Mouse (Mus musculus) neural tube, embryonic 12.5 days (tissue): ENCODE measurements around the gene E330017A01Rik. TPM values are rescaled to one million over a fixed set of nuclear protein-coding genes. Genes with fewer than 3 reads are reported as not detected.
"Not testable (repeated sequence)": the region's sequence is repeated elsewhere in the genome, so short reads cannot be mapped to it uniquely, and the experiment has no call there.

Experiments used
- ATAC-seq: fragments of 200-750 bp; cut with Nextera tagmentation; 2 replicates; pipeline ENCODE4 v1.8.0; 2017; ENCODE audit warnings: low read depth, mild to moderate bottlenecking, moderate TSS enrichment, moderate library complexity; ENCODE audit not compliant: low FRiP score
- H3K27ac ChIP-seq: fragments of 300-500 bp; sonication (generic); 2 replicates; pipeline ENCODE4 v1.5.1; 2016
- H3K27me3 ChIP-seq: fragments of 300-500 bp; sonication (generic); replicated peaks from 2 replicates; pipeline ENCODE4 v1.6.1; 2016; ENCODE audit warnings: mild to moderate bottlenecking
- H3K36me3 ChIP-seq: fragments of 300-500 bp; sonication (generic); 2 replicates; pipeline ENCODE4 v1.6.1; 2016; ENCODE audit warnings: mild to moderate bottlenecking
- H3K4me1 ChIP-seq: fragments of 300-500 bp; sonication (generic); 2 replicates; pipeline ENCODE4 v1.6.1; 2016
- H3K4me2 ChIP-seq: fragments of 300-500 bp; sonication (generic); replicated peaks from 2 replicates; pipeline ENCODE4 v1.6.1; 2016; ENCODE audit warnings: mild to moderate bottlenecking
- H3K4me3 ChIP-seq: fragments of 300-500 bp; sonication (generic); 2 replicates; pipeline ENCODE4 v1.5.1; 2016
- H3K9ac ChIP-seq: fragments of 300-500 bp; sonication (generic); 2 replicates; pipeline ENCODE4 v1.6.1; 2016; ENCODE audit warnings: mild to moderate bottlenecking
- H3K9me3 ChIP-seq: fragments of 300-500 bp; sonication (generic); 2 replicates; pipeline ENCODE4 v1.6.1; 2016; ENCODE audit warnings: mild to moderate bottlenecking
- WGBS: fragments of 180-500 bp; shearing (Covaris S2); methylation state at CpG from one replicate; pipeline ENCODE4 v1.1.7; 2016; 5-methylcytosine and 5-hydroxymethylcytosine counted together
- polyA plus RNA-seq: library from polyadenylated mRNA; unstranded; fragments of >200 nt; fragmentation: Nextera tagmentation; extraction: Ambion mirVana; gene quantifications from 2 replicates; pipeline ENCODE4 v1.2.1, GENCODE M21; 2016

The E330017A01Rik gene
- polyA plus RNA-seq, 1 experiment from 2014 or later, result 0.18 TPM

DNA sequence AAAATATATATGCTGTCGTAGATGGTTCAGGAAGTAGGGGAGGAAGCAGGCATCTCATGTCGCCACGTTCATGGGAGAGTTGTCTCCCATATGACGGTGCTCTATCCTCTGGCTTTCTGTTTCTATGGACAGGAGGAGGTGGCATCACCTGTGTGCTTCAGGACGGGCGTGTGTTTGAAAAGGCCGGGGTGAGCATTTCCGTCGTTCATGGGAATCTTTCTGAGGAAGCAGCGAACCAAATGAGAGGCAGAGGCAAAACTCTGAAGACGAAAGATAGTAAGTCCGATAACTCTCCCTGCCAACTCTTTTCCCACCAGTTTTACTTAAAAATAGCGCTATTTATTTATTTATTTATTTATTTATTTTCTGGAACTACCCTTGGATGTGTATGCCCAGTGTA, 33.9 kb upstream of the E330017A01Rik start:
- peaks cover 18% of the 10 kb centered on the region for H3K36me3 ChIP-seq
- H3K9ac ChIP-seq, result no peak overlapping the region
- WGBS, result 95% methylated on average over 13 of the region's 13 CpGs
- H3K9me3 ChIP-seq, result no peaks in the 10 kb centered on the region
- ATAC-seq, result no peak
- no peak overlapping the region for H3K27ac ChIP-seq
- no peaks in the 10 kb centered on the region for H3K27me3 ChIP-seq
- H3K4me1 ChIP-seq, result no peaks in the 10 kb centered on the region; the same call in 1 of the 2 replicates
- H3K4me3 ChIP-seq, result no peak overlapping the region
- no peak overlapping the region for H3K4me2 ChIP-seq

DNA sequence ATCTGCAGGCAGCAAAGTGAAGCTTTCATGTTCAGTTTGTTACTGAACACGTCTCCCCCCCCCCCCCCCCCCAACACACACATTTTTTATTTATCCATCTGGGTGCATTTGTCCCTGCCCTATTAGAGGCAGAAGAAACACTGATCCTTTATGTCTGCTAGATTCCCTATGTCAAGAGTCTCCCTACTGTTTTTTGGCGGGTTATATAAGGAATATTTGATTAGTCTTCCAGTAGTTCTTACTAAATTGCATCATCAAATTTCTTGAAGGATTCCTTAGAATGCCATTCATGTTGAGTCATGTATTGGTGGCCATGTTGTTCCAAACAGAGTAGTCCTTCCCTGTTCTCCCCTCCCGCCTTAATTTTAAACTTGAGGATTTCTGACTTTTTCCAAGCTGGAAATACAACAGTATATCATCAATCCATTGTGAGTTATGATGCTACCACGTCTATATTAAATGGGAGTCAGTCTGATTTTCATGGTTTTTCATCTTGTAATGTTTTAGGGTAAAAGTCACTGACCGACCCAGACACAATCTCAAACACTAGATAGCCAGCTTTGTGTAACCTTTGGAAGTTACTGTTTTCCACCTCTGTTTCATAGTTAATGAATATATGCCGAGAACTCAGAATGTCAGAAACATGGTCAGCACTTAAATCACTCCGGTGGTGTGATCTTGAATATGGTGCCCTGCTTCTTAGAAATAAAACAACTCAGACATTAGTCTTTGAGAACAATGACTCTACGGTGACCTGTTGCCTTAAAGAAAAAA, 32.9 kb upstream of the E330017A01Rik start:
- Histone ChIP-seq H3K27me3 (no peaks in the 10 kb centered on the region), H3K27ac (no peak overlapping the region), H3K9ac (no peak overlapping the region), H3K4me2 (peak overlapping the region; percentile 86), H3K4me3 (peak overlapping the region; percentile 93), H3K4me1 (no peaks in the 10 kb centered on the region; the same call in 1 of the 2 replicates), H3K36me3 (peaks cover 18% of the 10 kb centered on the region), H3K9me3 (no peaks in the 10 kb centered on the region)
- no peak for ATAC-seq
- 76% methylated on average over 8 of the region's 8 CpGs for WGBS

DNA sequence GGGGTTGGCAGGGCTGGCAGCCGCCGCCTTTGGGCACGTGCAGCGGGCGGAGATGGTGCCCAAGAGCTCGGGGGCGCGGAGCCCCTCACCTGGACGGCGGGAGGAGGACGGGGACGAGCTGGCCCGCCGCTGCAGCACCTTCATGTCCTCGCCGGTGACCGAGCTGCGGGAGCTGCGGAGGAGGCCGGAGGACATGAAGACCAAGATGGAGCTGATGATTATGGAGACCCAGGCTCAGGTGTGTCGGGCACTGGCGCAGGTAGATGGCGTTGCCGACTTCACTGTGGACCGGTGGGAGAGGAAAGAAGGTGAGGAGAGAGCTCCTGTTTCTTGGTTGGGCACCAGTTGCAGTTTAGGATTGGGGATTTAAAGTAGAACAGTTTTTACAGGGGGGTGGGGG, 32.1 kb upstream of the E330017A01Rik start:
- Histone ChIP-seq H3K27ac (peak overlapping the region; percentile 50; the same call in 1 of the 2 replicates), H3K4me2 (peak overlapping the region; percentile 86), H3K9ac (peak overlapping the region; percentile 86), H3K9me3 (no peaks in the 10 kb centered on the region), H3K4me3 (peak overlapping the region; percentile 93), H3K4me1 (no peaks in the 10 kb centered on the region; the same call in 1 of the 2 replicates), H3K36me3 (peaks cover 18% of the 10 kb centered on the region), H3K27me3 (no peaks in the 10 kb centered on the region)
- ATAC-seq, result peak; percentile 57; the same call in 1 of the 2 replicates
- under 1% methylated on average over 25 of the region's 25 CpGs for WGBS

GRCm38 (mm10) chr16:58669917-58670630, 31.5 kb upstream of the E330017A01Rik start, which contains the start of gene Cpox:
Cpox (plus strand) TSS chr16:58670292.
- Histone ChIP-seq H3K4me1 (no peaks in the 10 kb centered on the region; the same call in 1 of the 2 replicates), H3K9ac (peak within 1 kb of the TSS; percentile 86), H3K4me3 (peak within 1 kb of the TSS; percentile 93), H3K9me3 (no peaks in the 10 kb centered on the region), H3K4me2 (peak within 1 kb of the TSS; percentile 86), H3K27me3 (no peaks in the 10 kb centered on the region), H3K27ac (peak within 1 kb of the TSS; percentile 50; the same call in 1 of the 2 replicates), H3K36me3 (peaks cover 14% of the 10 kb centered on the region)
- ATAC-seq, result peak; percentile 99
- WGBS, result under 1% methylated on average over 51 of the region's 51 CpGs

DNA sequence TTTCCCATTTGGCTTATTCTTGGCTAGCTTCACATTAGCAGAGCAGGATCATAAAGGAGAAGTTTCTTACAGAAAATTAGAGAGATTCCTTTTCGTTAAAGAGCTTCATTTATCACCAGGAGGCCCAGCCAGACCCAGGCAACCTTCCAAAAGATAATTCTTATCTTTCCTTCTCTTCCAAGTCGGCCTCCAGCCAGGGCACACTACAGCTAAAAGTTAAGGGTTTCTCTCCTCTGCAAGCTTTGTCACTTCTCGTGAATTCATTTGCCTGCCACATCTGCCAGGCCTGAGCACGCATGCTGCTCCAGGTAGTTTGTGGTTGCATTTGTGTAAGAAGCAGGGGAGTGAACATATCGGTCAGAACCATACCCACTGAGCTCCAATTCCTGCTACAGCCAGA, 30.7 kb upstream of the E330017A01Rik start:
- 70% methylated on average over 5 of the region's 5 CpGs for WGBS
- Histone ChIP-seq H3K9me3 (no peaks in the 10 kb centered on the region), H3K4me1 (no peaks in the 10 kb centered on the region; the same call in 1 of the 2 replicates), H3K4me3 (no peak overlapping the region), H3K9ac (no peak overlapping the region), H3K27me3 (no peaks in the 10 kb centered on the region), H3K27ac (no peak overlapping the region), H3K36me3 (peaks cover 6% of the 10 kb centered on the region; the same call in 1 of the 2 replicates), H3K4me2 (no peak overlapping the region)
- no peak for ATAC-seq

DNA sequence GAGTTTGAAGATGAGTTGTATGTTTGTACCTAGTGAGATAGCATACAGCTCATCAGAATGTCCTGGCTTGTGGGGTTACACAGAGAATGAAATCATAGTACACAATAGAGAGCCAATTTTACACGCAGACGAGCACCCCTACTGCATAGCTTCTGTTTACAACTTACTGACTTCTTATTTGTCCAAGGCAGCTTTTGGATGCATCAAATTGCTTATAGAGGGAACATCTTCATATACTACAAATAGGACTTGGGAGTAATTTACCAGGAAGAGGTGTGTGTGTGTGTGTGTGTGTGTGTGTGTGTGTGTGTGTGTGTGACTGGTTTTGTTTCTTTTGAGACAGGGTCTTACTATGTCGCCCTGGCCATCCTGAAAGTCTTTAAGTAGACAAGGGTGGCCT, 30.0 kb upstream of the E330017A01Rik start:
- H3K9ac ChIP-seq, result no peak overlapping the region
- no peaks in the 10 kb centered on the region for H3K9me3 ChIP-seq
- no peaks in the 10 kb centered on the region for H3K27me3 ChIP-seq
- 87% methylated on average over 3 of the region's 3 CpGs for WGBS
- H3K4me2 ChIP-seq, result no peak overlapping the region
- H3K4me3 ChIP-seq, result no peak overlapping the region
- no peaks in the 10 kb centered on the region; the same call in 1 of the 2 replicates for H3K4me1 ChIP-seq
- no peaks in the 10 kb centered on the region for H3K36me3 ChIP-seq
- ATAC-seq, result no peak
- H3K27ac ChIP-seq, result no peak overlapping the region

DNA sequence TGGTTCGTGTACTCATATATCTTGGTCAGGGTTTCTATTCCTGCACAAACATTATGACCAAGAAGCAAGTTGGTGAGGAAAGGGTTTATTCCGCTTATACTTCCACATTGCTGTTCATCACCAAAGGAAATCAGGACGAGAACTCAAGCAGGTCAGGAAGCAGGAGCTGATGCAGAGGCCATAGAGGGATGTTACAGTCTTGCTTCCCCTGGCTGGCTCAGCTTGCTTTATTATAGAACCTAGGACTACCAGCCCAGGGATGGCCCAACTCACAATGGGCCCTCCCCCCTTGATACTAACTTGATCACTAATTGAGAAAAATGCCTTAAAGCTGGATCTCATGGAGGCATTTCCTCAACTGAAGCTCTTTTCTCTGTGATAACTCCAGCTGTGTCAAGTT, 28.1 kb upstream of the E330017A01Rik start:
- not testable (repeated sequence) for H3K9me3 ChIP-seq

GRCm38 (mm10) chr16:58665137-58665536, 26.6 kb upstream of the E330017A01Rik start:
- H3K4me2 ChIP-seq, ATAC-seq, H3K36me3 ChIP-seq, H3K4me3 ChIP-seq, H3K4me1 ChIP-seq, H3K27me3 ChIP-seq, H3K9me3 ChIP-seq, H3K27ac ChIP-seq, H3K9ac ChIP-seq: not testable (repeated sequence)

More for the DNA sequence above, 28.1 kb upstream of the E330017A01Rik start:
- not testable (repeated sequence) for H3K4me1 ChIP-seq, ATAC-seq, H3K27me3 ChIP-seq, H3K27ac ChIP-seq, H3K9ac ChIP-seq, H3K36me3 ChIP-seq, H3K4me2 ChIP-seq, H3K4me3 ChIP-seq
- 88% methylated on average over 3 of the region's 3 CpGs for WGBS

GRCm38 (mm10) chr16:58663816-58664215, 25.3 kb upstream of the E330017A01Rik start:
- Histone ChIP-seq H3K4me3 (no peak overlapping the region), H3K36me3 (no peaks in the 10 kb centered on the region), H3K4me1 (no peaks in the 10 kb centered on the region), H3K9me3 (no peaks in the 10 kb centered on the region), H3K4me2 (no peak overlapping the region), H3K27me3 (no peaks in the 10 kb centered on the region), H3K9ac (no peak overlapping the region), H3K27ac (no peak overlapping the region)
- WGBS, result 93% methylated on average over 2 of the region's 2 CpGs
- no peak for ATAC-seq

DNA sequence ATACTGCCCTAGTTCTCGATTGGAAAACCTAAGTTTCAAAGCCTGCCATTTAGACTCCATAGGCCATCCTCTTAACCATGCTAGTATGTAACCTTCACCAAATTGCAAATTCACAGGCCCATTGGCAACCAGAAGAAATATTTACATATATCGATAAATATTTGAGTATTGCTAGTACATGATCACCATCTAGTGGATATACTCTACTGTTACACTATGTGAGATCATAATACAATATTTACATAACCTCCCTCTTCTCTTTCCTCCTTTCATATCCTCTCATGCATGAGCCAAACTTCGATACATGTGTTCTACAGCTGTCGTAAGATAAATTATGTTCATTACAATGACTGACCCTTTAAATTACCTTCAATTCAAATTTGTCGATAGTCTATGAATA, 24.5 kb upstream of the E330017A01Rik start:
- Histone ChIP-seq H3K9ac (no peak overlapping the region), H3K36me3 (no peaks in the 10 kb centered on the region), H3K4me1 (no peaks in the 10 kb centered on the region), H3K27me3 (no peaks in the 10 kb centered on the region), H3K4me2 (no peak overlapping the region), H3K4me3 (no peak overlapping the region), H3K27ac (no peak overlapping the region), H3K9me3 (no peaks in the 10 kb centered on the region)
- ATAC-seq, result no peak
- 78% methylated on average over 5 of the region's 5 CpGs for WGBS

GRCm38 (mm10) chr16:58662287-58662791, 23.8 kb upstream of the E330017A01Rik start:
- H3K36me3 ChIP-seq, result no peaks in the 10 kb centered on the region
- H3K4me1 ChIP-seq, result no peaks in the 10 kb centered on the region
- ATAC-seq, result no peak
- H3K4me2 ChIP-seq, result no peak overlapping the region
- H3K4me3 ChIP-seq, result no peak overlapping the region
- H3K27ac ChIP-seq, result no peak overlapping the region
- no peak overlapping the region for H3K9ac ChIP-seq
- H3K27me3 ChIP-seq, result no peaks in the 10 kb centered on the region
- H3K9me3 ChIP-seq, result no peaks in the 10 kb centered on the region

DNA sequence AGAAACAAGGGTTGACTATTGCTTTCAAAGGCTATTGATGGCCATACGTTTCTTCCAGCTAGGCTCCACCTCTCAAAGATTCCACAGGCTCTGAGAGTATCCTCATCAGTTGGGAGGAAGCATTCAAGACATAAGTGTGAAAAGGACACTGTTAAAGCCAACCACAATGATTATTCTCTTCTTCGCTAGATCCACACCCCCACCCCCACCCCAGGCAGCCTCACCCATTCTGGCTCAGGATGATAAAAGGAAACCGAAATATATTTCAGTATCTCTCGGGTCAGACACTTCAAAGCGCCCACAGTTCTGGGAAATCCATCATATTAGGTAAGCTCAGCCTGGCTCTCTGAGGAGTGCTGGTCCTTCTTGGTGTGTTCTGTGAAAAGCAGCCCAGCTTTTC, 23.3 kb upstream of the E330017A01Rik start:
- no peak overlapping the region for H3K27ac ChIP-seq
- H3K4me3 ChIP-seq, result no peak overlapping the region
- WGBS, result 75% methylated on average over 5 of the region's 5 CpGs
- no peaks in the 10 kb centered on the region for H3K9me3 ChIP-seq
- no peaks in the 10 kb centered on the region for H3K36me3 ChIP-seq
- H3K4me1 ChIP-seq, result no peaks in the 10 kb centered on the region
- H3K9ac ChIP-seq, result no peak overlapping the region
- no peak overlapping the region for H3K4me2 ChIP-seq
- ATAC-seq, result no peak
- no peaks in the 10 kb centered on the region for H3K27me3 ChIP-seq
